Mouse (Mus musculus): ENCODE data around the gene Dnah10.
"Not testable (repeated sequence)": the region's sequence is repeated elsewhere in the genome, so short reads cannot be mapped to it uniquely, and the experiment has no call there.

Dnah10 gene

GRCm38 (mm10) chr5:124724997-124725396 lies at the start of gene Dnah10:
TSS of gene Dnah10 (plus strand) at chr5:124725085.
- peak; percentile 20 for DNase-seq (ENCODE audit: low read depth, low spot score)

- DNase-seq (ENCODE audit: low read depth, low spot score) = no peak
Measured at GRCm38 (mm10) chr5:124713741-124714140, 11.1 kb upstream of the Dnah10 start.

GRCm38 (mm10) chr5:124715135-124715534 lies 9.8 kb upstream of the Dnah10 start:
- peak; percentile 8 for DNase-seq (ENCODE audit: low read depth, low spot score)

- no peak for DNase-seq (ENCODE audit: low read depth, low spot score)
Measured at GRCm38 (mm10) chr5:124717969-124718368, 6.9 kb upstream of the Dnah10 start.

- DNase-seq (ENCODE audit: low read depth, low spot score) = no peak
Measured at GRCm38 (mm10) chr5:124718396-124718795, 6.5 kb upstream of the Dnah10 start.

GRCm38 (mm10) chr5:124723125-124723524 lies 1.8 kb upstream of the Dnah10 start:
- DNase-seq (ENCODE audit: low read depth, low spot score) = no peak

- DNase-seq (ENCODE audit: low read depth, low spot score) = peak; percentile 7
Measured at GRCm38 (mm10) chr5:124729662-124730206, 4.8 kb downstream of the Dnah10 start.

- DNase-seq (ENCODE audit: low read depth, low spot score) = no peak
Measured at GRCm38 (mm10) chr5:124733961-124734360, 9.1 kb downstream of the Dnah10 start.

- no peak for DNase-seq (ENCODE audit: low read depth, low spot score)
Measured at GRCm38 (mm10) chr5:124741898-124742599, 17.2 kb downstream of the Dnah10 start.

- no peak for DNase-seq (ENCODE audit: low read depth, low spot score)
Measured at GRCm38 (mm10) chr5:124743841-124744240, 19.0 kb downstream of the Dnah10 start.

GRCm38 (mm10) chr5:124746220-124746619 lies 21.3 kb downstream of the Dnah10 start:
- no peak for DNase-seq (ENCODE audit: low read depth, low spot score)

- no peak for DNase-seq (ENCODE audit: low read depth, low spot score)
Measured at GRCm38 (mm10) chr5:124748296-124748695, 23.4 kb downstream of the Dnah10 start.

GRCm38 (mm10) chr5:124751656-124752055 lies 26.8 kb downstream of the Dnah10 start:
- DNase-seq (ENCODE audit: low read depth, low spot score) = no peak

- DNase-seq (ENCODE audit: low read depth, low spot score) = no peak
Measured at GRCm38 (mm10) chr5:124761011-124761410, 36.1 kb downstream of the Dnah10 start.

- DNase-seq (ENCODE audit: low read depth, low spot score) = no peak
Measured at GRCm38 (mm10) chr5:124761787-124762186, 36.9 kb downstream of the Dnah10 start.

- DNase-seq (ENCODE audit: low read depth, low spot score) = no peak
Measured at GRCm38 (mm10) chr5:124774552-124774951, 49.7 kb downstream of the Dnah10 start.

GRCm38 (mm10) chr5:124776289-124776688 lies 51.4 kb downstream of the Dnah10 start:
- not testable (repeated sequence) for DNase-seq (ENCODE audit: low read depth, low spot score)

- peak; percentile 71 for DNase-seq (ENCODE audit: low read depth, low spot score)
Measured at GRCm38 (mm10) chr5:124777178-124777709, 52.4 kb downstream of the Dnah10 start.

GRCm38 (mm10) chr5:124779926-124780325 lies 55.0 kb downstream of the Dnah10 start:
- no peak for DNase-seq (ENCODE audit: low read depth, low spot score)

- DNase-seq (ENCODE audit: low read depth, low spot score) = no peak
Measured at GRCm38 (mm10) chr5:124781696-124782095, 56.8 kb downstream of the Dnah10 start.

GRCm38 (mm10) chr5:124785650-124786049 lies 60.8 kb downstream of the Dnah10 start:
- no peak for DNase-seq (ENCODE audit: low read depth, low spot score)

GRCm38 (mm10) chr5:124792112-124792511 lies 67.2 kb downstream of the Dnah10 start:
- no peak for DNase-seq (ENCODE audit: low read depth, low spot score)

GRCm38 (mm10) chr5:124809708-124810366 lies 85.0 kb downstream of the Dnah10 start:
- no peak for DNase-seq (ENCODE audit: low read depth, low spot score)
